Mouse (Mus musculus) embryonic fibroblast, embryonic 13.5 days (primary cell): ENCODE data around the gene Ptpra.

Experiments
- CTCF ChIP-seq: IDR thresholded peaks from 2 replicates; pipeline ENCODE4 v1.5.1; 2011; ENCODE audit warnings: mild to moderate bottlenecking, control low read depth, low read length, moderate library complexity, borderline replicate concordance; ENCODE audit not compliant: insufficient read depth
- POLR2A ChIP-seq: IDR thresholded peaks from 2 replicates; pipeline ENCODE4 v1.6.1; 2011; ENCODE audit warnings: low read depth, mild to moderate bottlenecking, control low read depth, low read length, moderate library complexity

GRCm38 (mm10) chr2:130454748-130455370, 4.8 kb downstream of the Ptpra start:
- TF ChIP-seq CTCF, result no peak
- TF ChIP-seq POLR2A, result no peak
